Mouse (Mus musculus) cerebellum, postnatal 36 days (tissue): ENCODE results near the gene Psmd1.

Experiments used
- DNase-seq, 2 experiments: peaks; one replicate each; pipeline ENCODE4 v3.0.0; 2021 to 2022; ENCODE audit warnings: mixed read lengths in 2 of 2

The Psmd1 gene

DNA sequence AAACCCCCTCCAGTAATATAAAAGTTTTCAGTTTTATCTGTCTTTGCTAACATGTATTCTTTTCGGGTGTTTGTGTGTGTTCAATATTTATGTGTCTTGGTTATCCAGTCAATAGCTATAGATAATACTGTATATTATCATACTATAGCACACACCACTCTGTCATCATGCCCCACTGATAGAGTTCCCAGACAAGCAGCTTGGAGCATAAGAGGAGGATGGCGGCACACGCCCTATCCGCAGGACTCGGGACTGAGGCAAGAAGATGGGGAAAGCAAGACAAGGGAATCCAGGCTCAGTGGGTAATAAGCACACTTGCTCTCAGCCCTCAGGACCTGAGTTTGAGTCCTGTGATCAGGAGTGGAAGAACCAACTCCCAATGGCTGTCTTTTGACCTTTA is 96.3 kb downstream of the Psmd1 start:
- no peak for DNase-seq

DNA sequence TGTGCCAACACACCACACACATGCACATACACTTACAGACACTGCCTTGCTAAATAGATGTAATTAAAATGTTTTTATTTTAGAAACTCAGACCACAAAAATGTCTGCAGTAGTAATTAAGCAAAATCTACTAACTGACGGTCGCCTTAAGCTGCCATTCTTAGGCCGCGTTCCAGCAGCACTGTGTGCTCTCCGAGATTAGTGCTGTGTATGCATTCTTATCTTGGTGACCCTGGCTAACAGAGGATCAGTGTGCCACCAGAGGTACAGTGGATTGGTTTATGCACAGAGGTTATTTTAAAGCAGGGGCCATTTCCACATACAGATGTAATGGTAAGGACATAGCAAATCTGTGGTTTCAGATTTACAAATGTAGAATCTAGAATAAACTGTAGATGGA is 96.9 kb downstream of the Psmd1 start:
- no peak for DNase-seq

DNA sequence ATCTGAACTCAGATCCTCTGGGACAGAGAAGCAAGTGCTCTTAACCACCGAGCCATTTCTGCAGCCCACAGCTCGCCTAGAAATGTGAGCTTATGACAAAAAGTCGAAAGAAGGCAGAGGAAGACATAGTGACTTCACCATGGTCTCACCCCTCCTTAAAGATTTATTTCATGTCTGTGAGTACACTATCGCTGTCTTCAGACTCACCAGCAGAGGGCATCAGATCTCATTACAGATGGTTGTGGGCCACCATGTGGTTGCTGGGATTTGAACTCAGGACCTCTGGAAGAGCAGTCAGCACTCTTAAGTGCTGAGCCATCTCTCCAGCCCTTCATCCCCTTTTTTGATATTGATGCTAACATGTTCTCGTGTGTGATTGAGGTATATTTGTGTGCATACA is 110.4 kb downstream of the Psmd1 start:
- no peak for DNase-seq

DNA sequence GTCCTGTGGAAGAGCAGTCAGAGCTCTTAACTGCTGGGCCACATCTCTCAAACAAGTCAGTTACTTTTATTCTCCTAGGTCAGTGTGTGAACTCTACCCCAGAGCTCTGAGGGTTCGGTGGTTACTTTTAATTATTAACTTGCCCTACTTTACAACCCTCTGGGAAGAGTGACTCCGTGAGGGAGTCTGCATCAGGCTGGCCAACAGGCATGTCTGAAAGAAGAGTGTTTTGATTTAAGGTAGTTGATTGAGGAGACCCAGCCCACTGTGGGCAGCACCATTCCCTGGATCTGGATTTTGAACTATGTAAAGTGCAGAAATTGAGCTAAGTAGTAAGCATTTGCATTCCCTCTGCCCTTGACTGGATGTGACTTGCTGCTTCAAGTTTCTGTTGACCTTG is 111.9 kb downstream of the Psmd1 start:
- DNase-seq, result no peak

DNA sequence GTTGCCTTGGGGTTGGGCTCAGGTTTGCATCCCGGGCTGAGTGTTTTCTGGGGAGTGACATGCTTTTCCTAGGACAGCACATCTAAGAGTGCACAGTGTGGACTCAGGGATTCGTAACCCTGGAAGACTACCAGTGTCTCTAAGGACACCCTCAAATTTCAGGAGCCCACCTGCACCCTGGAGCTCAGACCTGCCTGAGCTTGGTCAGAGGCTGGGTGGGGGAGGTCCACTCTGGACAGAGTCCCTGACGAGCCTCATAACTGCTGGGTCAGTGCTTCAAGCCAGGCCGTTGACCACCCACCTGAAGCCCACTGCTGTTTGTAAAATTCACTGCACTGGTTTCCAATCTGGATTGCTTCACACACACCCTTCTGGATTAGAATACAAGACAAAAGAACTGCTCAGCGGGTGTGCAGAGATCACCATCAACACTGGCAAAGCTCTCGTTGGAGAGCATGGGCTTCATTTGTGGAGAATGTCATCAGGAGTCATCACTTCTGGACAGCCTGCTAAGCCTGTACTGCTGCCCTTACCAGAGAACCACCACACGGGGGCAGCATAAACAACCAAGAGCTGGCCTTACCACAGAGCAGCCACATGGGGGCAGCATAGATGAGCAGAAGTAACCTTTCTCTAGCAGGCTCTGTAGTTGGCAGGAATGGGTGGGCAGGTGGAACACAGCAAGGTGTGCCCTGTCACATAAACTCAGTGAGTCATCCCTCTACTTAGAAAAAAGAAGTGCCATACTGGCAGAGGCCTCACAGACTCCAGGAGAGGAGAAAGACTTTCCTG is 114.5 kb downstream of the Psmd1 start:
- peak; percentile 88 to 90 for DNase-seq

DNA sequence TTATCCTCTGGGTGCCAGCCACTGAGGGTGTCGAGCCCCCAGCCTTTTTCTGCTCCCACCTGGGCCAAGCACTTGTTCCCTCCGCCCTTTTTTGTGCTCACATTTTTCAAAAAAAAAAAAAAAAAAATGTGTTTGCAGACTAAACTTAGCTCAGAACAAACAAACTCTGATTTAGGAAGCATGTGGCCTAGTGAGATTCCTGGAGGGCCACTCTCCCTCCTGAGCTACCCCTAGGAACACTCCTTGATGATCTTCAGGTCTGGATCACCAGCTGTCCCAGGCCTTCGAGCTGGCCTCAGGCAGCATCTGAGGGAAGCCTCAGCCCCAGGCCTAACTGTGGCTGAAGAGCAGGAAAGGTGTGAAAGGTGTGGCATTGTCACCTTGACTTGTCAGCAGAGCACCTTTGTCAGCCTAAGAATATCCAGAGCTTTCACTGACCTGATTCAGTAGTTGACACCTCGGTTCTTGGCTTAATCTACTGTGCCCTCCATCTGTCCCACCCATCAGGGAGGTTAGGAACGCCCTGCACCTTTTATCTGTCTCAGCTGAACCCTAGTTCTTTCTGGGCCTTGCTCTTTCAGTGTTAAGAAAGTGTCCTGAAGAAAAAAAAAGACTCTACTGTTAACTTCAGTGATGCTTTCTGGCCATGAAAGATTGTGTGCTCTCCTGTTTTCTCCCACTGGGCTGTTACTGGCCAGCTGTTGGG is 118.0 kb downstream of the Psmd1 start:
- DNase-seq, result peak in 1 of 2 experiments; percentile 18

DNA sequence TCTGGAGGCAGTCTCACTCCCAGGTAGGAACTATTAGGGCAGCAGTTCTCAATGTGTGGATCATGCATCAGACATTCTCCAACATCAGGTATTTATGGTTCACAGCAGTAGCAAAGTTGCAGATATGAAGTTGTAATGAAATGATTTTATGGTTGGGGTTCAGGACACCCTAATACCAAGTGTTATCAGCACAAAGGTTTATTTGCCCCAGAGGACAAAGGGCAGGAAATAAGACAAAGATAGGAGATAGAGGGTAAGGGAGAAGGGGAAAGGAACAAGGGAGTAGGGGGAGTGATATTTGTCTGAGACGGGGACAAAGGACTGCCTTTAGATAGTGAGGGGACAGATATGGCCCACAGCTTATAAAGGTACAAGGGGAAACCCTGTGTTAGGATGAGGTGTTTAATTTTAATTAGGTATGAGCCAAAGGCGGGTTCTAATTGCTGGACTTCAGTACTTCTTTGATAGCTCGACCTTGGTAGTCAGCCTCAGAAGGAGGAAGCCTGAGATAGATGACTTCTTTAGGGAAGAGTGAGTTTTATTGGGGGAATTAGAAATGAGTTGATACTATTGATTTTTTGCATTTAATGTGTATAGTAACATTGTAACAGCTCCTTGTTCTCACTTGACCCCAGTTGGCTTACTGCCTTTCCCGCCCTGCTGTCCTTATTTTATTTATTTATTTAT is 119.5 kb downstream of the Psmd1 start:
- DNase-seq, result no peak

DNA sequence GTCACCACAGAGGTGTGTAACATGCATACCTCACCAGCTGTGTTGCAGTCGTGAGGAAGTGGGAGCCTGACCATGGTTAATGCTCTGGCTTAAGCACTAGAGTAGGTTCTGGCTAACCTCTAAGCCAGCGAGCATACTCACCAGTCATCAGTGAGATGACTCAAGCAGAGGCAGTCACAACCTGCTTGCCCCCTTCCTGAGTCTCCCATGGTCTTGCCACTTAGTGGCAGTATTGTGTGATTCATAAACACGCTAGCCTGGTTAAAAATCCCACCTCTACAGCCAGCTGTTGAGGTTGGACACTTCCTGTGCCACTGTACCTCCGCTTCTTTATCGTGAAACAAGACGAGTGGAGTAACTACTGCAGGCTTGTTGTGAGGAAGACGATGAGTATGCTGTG is 122.6 kb downstream of the Psmd1 start:
- DNase-seq, result no peak

DNA sequence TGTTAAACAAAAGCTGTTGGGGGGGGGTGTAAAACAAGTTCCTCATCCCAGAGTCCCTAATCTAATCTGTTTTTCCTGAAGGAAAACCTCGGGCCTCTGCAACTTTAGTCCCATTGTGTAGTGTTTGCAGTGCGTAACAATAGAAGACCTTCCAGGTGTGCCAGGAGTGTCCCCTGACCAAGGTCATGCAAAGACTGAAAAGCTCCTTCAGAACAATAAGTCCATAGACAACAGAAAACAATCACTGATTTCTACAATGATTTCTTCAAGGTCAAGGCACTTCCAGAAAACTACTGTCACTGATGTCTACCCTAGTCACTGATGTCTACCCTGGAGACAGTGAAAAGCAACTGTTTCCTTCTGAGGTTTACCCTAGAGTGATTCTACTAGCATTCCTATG is 123.7 kb downstream of the Psmd1 start:
- no peak for DNase-seq

DNA sequence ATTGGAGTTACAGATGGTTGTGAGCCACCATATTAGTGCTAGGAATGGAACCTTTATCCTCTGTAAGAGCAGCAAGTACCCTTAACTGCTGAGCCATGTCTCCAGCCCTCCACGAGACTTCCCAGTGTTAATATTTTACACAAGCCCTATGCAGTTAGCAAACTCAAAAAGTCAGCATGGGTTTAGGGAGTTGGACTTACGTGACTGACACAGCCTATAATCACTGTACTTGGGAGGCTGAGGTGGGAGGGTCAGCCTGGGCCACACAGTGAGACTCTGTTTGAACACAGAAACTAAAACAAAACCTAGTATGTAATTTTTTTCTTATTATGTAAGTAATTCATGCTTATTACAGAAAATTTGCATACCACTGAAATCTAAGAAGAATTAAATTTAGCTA is 124.1 kb downstream of the Psmd1 start:
- no peak for DNase-seq
